Mouse (Mus musculus): ENCODE data around the gene Pprc1.

Gene Pprc1

DNA sequence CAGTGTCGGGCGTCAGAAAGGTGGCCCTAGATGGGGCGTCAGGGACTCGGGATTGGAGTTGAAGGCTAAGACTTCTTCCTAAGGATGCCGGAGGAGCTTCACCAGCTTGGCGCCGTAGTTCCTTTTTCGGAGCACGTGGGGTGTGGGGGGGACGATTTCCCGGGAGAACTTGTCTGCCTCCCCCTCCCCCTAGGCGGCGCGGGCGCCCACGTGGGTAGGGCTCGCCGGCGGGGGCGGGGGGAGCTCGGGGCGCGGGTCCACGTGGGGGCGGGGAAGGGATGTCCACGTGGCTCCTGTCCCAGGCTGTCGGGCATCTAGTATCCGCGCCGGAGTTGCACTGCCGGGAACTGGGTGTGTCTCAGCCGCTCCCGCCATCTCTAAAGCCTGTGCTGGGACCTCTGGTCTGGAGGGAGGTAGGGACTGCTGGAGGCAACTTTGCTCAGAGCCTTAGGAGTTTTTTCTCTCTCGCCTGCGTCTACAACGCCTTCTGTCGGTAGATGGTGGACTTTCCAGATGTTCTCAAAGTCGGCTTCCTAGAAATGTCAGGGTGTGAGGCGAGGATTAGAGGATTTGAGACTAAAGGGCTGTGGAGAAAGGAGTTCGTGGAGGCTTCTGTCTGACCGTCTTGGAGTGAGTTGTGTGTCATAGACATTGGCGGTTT, 12.4 kb downstream of the Pprc1 start:
- peak; percentile 79 for DNase-seq

DNA sequence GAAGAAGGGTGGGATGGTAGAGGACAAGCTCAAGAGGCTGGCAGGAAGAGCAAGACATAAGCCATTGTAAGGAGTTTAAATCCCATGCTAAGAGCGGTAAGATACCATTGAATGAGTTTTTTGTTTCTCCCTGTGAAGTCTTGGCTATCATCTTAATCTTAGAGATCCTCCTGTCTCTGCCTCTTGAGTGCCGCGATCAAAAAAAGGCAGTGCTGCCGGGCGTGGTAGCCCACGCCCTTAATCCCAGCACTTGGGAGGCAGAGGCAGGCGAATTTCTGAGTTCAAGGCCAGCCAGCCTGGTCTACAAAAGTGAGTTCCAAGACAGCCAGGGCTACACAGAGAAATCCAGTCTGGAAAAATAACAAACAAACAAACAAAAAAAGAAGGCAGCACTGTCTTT, 13.8 kb downstream of the Pprc1 start:
- no peak for DNase-seq

DNA sequence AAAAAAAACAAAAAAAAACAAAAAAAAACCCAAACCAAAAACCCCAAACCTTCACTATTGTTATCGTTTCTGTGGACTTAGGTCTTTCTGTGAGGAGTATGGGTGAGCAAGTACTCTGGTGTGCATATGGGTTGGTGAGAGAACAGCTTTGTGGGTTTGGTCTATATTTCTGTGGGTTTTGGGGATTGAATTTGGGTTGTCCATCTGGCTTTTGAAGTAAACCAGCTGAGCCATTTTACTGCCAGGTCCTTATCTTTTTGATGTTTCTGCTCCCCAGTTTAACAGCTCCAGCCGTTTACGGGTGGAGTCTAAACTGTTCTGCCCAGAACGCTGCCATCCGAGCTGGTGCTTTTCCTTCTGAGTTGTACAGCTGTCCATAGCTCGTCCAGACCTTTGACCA, 16.2 kb downstream of the Pprc1 start:
- DNase-seq = no peak

DNA sequence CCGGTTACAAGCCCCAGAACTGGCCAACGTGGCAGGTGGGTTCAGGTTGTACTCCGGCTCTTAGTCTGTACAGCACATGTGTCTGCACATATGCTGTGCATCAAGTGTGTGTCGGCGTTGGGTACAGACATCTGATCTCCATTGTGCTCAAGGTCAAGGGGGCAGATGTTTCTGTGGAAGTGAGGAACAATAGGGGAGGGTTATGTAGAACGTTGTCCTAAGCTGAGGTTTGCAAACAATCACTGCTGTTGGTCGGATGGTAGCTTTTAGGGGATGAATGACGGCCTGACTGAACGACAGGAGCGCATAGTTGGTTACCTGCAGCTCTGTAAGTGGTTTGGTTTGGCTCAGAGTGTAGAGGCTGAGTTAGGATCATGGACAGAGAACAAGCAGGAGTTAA, 23.4 kb downstream of the Pprc1 start:
- DNase-seq = no peak

DNA sequence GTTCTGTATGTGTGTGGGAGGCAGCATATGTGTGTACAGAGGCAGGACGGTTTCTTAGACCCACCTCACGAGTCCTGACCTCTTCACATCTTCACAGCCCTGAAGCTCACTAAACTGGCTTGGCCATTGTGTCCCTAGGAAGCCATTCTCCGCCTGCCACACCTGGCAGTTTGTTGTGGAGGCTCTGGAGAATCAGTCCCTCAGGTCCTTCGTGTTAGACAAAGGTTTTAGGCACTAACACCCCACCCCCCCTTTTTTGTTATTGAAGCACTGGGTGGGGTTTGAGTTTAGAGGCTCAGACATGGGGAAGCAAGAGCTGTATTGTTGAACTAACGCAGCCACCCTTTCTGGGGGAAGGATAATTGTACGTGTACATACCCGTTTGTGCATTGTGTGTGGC, 28.6 kb downstream of the Pprc1 start:
- no peak for DNase-seq

DNA sequence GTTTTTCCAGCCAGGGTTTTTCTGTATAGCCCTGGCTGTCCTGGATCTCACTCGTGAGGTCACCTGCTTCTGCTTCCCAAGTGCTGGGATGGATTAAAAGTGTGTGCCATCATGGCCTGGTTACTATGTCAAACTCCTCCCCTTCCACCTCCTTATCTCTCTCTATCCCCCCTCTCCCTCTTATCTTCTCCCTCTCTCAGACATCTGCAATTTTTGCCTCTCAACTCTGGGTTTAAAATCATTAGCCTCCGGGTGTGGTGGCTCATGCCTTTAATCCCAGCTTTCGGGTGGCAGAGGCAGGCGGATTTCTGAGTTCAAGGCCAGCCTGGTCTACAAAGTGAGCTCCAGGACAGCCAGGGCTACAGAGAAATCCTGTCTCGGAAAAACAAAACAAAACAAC, 29.6 kb downstream of the Pprc1 start:
- DNase-seq = no peak

DNA sequence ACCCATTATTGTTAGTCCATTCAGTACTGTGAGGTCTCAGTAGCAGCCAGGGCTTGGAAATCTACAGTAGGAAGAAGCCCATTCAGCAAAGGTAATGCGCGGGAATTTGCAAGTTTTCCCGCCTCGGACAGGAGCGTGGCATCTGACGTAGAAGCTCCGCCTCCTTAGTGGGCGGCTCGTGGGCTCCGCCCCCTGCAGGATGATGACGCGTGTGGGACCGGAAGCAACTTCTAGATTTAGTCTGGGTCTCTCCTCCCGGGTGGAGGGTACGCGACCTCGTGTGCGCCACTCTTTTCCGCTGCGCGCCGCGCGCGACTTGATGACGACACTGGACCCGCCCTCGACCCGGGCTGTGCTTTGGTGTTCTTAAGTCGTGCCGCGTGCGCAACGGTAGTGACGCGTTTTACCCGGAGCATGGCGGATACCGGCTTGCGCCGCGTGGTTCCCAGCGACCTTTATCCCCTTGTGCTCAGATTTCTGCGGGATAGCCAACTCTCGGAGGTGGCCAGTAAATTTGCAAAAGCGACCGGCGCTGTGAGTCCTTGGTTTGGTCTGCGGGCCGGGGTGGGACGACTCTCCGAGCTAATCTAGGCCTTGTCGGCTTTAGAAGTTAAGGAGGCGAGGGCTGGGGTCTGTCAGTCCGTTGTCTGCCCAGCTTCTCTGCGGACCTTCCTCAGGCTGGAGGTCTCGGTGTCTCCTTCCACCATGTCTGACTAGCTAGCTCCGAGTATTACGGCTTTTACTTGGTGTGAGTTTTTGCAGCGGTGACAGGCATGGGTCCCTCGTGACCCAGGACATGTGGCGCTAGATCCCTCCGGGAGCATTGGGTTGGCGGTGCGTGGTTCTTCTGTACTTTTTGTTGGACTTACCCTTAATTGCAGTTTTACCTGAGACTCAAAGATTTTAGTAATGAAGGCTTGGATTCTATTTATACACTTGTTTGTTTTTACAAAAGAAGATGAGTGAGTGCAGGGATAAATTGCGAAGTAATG, 31.2 kb downstream of the Pprc1 start, which contains the start of gene Nolc1:
Nolc1 (plus strand) TSS at position 248 of the 992 bp plus-strand sequence.
- peak; percentile 99 for DNase-seq

DNA sequence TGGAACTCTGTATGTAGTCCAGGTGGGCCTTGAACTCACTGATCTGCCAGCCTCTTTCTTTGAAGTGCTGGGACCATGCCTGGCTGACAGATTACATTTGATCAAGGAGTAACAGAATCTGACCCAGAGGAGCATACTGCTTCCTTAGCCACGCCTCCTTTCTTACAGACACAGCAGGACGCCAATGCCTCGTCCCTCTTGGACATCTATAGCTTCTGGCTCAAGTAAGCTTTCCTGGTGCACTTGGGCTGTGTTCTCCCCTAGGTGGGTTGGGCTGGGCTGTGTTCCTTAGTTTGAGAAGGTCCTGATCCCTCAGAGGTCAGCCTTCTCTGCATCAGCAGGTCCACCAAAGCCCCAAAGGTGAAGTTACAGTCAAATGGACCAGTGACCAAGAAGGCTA, 33.8 kb downstream of the Pprc1 start:
- DNase-seq = no peak

DNA sequence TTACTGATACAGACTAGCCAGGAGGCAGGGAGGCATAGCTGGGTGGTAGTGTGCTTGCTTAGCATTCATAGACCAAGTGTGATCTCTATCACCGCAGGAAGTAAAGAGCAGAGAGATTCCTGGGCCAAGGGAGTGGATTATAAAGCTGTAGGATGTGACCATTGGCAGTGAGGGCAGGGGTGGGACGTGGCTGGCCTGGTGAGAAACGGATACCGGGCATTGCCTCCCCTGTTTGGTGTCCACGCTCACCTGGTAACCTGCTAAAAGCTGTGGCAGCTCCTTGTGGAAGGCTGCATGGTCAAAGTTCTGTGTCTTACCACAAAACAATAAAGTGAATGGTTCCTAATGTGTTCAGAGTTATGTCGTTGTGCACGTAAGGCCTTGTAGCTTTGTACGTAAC, 40.5 kb downstream of the Pprc1 start:
- DNase-seq = no peak

DNA sequence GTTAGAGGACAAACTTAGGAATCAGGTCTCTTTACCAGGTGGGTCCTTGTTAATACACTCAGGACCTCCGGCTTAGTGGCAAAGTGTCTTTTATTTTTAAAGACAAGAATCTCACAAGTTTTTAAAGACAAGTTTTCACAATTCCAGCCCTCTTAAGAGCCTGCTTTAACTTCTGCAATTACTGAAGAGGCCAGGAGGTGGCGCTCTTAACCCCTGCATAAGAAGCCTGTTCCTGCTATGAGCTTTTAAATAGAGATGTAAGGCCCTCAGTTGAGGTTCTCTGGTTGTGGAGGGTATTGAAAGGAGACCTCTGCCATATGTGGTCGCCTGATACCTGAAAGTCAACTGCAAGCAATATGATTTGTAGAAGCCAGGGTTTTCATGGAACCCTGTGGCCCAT, 41.7 kb downstream of the Pprc1 start:
- DNase-seq = peak; percentile 72

DNA sequence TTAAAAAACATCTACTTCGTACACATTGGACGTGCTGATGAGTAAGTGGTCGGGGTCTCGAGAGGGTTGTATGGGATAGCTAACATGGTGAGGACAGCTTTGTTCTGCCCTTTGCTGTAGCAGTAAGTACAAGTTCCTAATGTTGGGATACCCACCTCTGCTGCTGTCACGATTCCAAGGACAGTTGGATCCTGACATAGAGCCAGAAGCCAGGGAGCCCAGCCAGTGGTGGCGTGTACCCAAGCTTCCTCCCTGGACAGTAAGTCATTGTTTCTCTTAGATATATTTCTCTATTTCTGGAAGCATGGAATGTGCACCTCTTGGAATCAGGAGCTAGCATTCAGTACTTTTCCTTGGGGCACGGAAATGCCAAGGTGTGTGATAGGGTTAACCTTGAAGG, 43.2 kb downstream of the Pprc1 start:
- no peak for DNase-seq

DNA sequence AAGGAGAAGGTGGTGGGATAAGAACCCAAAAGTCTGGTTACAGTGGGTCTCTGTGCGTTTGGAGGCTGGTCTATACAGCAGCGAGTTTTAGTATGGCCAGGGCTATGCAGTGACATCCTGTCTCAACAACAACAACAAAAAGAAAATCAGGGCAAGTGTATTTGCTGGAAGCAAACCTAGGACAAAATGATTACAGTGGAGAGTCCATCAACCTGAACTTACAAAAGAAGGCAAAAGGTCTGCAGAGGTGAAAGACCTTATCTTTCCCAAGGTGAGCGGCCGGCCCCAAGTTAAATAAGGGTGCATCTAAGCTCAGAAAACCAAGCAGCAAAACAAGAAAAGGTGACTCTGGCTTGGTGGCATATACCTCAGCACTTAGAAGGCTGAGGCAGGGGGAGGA, 47.0 kb downstream of the Pprc1 start:
- DNase-seq = no peak

DNA sequence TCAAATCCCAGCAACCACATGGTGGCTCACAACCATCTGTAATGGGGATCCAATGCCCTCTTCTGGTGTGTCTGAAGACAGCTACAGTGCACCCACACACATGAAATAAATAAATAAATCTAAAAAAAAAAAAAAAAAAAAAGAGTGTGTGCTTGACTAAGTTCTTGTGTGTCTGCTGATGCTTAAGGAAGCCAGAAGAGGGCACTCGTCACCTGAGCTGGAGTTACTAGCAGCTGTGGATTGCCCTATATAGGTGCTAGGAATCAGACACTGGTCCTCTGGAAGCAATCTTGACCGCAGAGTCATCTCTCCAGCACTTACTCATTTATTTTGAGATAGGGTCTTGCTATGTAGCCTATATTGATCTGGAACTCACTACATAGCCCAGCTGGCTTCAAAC, 49.5 kb downstream of the Pprc1 start:
- DNase-seq = no peak

DNA sequence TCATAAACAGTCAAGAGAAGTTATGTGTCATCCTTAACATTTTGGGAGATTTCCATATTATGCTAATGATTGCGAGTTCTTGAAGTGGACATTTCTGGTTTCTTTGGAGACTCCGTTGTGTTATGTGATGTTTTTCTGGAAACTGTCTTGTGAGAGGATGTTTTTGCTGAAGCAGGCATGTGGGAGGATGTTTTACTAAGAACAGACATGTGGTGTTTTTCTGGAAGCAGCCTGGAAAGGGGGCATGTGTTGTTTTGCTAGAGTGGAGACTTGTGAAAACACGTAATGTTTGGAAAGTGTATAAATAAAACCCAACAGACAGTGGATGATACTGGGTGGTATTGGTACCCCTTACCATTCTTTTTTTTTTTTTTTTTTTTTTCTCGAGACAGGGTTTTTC, 50.6 kb downstream of the Pprc1 start:
- no peak for DNase-seq

DNA sequence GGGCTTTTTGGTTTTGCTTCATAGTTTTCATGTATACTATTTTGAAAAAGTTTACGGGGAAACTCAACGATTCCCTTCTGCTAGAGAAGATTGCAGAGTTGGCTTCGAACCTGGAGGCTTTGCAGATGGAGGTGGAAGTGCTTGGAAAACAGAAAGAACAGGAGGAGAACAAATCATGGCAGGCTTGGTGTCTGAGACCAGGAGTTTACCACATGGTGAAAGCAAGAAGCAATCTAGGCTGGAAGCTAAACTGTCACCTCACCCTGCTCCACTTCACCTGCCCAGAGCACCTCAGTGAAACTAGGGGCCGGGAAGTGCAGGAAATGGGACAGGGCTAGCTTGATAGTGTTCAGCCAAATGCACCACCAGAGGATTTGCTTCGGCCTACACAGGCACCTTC, 51.7 kb downstream of the Pprc1 start:
- DNase-seq = no peak

DNA sequence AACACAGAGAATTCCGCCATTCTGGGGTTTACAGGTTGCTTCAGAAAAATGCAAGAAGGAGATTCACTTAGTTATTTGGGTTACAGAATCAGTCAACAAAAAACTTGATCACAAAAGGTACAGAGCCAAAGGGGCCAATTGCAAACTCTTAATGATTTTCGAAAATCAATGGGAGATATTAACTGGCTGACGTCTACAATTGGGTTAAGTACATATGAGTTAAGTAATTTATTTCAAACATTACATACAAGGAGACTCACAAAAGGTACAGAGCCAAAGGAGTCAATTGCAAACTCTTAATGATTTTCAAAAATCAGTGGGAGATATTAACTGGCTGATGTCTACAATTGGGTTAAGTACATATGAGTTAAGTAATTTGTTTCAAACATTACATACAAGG, 54.9 kb downstream of the Pprc1 start:
- no peak for DNase-seq

DNA sequence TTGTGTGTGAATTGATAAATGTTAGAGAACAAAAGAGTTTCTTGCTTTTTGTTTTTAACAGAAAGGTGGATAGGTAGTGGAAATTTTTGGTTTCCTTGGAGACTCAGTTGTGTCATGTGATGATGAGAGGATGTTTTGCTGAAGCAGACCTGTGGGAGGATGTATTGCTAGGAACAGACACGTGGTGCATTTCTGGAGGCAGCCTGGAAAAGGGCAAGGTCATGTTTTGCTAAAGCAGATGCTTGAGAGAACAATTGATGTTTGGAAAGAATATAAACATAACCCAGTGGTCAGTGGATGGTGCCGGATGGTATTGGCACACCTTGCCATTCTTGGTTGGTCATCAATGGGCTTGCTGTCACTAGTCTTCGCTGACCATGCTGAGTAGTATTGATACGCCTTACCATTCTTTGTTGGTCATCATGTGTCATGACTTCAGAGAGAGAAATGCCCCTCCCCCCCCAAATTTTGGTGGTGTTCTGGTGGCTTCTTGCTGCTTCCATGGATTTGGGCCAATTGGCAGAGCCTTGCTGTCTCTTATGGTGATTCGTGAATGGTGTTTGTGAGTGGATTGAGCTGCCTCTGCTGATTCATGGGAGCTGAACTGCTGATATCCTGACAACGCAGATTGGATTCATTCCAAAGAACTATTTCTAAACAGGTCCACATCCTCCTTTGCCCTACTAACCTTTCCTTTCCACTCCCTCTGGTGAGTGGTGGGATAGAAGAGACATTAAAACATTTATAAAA, 58.9 kb downstream of the Pprc1 start:
- no peak for DNase-seq

DNA sequence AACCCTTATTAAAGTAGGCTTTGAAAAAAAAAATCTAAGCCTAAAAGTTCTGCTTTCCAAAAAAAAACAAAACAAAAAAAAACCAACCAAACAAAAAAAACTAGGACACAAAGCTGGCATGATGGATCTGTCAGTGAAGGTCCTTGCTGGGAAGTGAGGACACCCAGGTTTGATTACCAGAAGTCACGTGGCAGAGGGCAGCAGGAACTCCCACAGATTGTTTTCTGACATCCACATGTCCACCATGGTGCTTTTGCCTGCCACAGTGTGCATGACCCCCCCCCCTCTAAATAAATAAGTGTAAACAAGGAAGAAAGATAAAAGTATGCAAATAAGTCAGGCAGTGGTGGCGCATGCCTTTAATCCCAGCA, 59.5 kb downstream of the Pprc1 start:
- DNase-seq = no peak

DNA sequence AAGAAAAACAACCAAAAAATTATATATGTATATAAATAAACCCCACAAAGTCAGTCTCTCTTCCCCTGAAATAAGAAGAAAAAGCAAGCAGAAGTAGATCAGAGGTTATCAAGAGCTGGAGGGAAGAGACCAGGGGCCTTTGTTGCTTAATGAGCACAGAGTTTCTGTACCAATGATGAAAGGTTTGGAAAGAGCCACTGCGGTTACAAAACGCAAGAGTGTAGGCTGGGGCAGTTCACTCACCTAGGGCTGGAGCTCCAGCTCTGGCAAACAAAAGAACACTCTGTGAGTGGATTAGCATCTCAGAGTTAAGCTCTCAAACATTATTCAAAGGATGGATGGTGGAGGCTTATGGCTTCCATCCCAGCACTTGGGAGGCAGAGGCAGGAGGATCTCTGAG, 65.5 kb downstream of the Pprc1 start:
- no peak for DNase-seq

DNA sequence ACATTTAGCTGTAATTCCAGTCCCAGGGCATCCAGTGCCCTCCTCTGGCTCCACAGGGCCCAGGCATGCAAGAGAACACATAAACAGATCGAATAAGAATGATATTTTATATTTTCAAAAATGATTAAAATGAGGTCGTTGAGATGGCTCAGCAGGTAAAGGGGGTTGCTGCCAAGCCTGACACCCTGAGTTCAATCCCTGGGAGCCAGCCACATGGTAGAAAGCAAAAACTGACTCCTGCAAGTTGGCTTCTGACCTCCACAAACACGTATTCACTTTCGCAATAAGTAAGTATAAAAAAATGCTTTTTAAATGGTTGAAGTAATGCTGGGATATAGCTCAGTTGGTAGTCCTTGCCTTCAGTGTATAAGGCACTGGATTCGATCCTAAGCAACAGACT, 66.1 kb downstream of the Pprc1 start:
- DNase-seq = no peak

DNA sequence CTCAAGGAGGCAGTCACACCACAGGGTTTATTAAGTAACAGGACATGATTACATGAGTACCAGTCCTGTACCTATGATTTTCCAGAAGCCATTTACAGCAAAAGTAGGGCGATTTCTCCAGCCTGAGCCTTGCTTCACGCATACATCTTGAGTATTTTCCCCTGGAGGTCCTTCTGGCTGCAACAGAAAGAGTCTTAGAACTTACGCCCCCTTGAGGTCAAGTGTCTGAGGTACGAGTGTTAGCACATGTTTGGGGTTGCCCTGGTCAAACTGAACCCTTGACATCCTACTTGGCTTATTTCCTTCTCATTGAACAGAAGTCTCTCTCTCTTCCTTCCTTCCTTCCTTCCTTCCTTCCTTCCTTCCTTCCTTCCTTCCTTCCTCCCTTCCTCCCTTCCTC, 69.9 kb downstream of the Pprc1 start:
- DNase-seq = no peak

DNA sequence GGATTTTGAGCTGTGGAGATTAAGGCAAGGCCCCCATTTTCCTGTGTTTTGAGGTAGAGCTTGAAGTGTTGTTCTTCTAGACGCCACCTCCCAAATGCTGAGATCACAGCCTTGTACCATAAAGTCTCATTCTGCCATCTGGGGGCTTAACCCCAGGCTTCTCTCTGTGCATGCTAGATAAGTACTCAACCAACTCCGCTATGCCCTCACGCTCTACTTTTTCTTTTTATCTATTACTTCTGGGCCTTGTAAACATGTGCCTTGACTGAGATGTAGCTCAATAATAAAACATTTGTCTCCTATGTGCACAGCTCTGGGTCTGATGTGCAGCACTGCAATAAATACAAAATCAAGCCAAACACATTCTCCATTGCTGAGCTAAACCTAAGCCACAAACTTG, 74.8 kb downstream of the Pprc1 start:
- no peak for DNase-seq

DNA sequence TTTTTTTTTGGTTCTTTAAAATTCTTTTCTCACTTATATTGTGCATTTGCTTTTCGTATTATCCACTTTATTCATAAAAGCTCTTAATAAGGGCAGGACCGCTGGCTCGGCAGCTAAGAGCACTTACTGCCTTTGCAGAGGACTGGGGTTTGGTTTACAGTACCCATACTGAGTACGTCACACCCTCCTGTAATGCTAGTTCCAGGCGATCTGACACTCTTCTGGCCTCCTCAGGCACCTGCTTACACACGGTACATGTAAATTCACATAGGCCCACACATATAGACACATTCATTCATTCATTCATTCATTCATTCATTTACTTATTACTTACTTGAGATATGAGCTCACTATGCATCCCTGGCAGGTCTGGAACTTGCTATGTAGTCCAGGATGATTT, 76.2 kb downstream of the Pprc1 start:
- DNase-seq = no peak
